Mouse (Mus musculus): ENCODE measurements at regions not wholly inside any gene's neighbourhood (a gene's known extent, or its start where the extent isn't known, plus 50 kb on each side); places are given as distances from the start of the nearest gene placed in this dataset.

- no peak for DNase-seq (ENCODE audit: low spot score in 2 of 2)
These were observed 205.2 kb downstream of the Gm11077 start for GRCm38 (mm10) chr6:140934286-140934685.

GRCm38 (mm10) chr6:140938025-140938424, 208.9 kb downstream of the Gm11077 start:
- no peak for DNase-seq (ENCODE audit: low spot score in 2 of 2)

- peak; percentile 13 to 39 for DNase-seq (ENCODE audit: low spot score in 2 of 2)
These were observed 217.6 kb downstream of the Gm11077 start for GRCm38 (mm10) chr6:140946720-140947119.

GRCm38 (mm10) chr6:140950483-140950882, 221.4 kb downstream of the Gm11077 start:
- no peak for DNase-seq (ENCODE audit: low spot score in 2 of 2)

DNA sequence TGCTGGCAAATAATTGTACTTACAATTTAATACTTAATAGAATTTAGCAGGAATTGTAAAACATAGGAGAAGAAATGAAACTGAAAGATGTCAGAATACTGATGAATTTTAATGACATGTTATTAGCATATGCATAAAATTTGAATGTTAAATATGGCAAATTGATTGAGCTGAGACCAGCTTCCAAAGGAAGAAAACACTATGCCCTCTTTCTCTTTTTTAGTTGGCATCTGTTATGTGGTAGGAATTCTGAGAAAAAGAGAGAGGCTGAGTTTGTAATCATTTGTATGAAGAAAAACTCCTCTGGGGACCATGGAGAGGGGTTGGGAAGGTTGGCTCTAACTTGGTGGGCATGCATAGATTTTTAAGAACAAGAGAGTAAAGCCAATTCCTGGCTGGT, 224.2 kb downstream of the Gm11077 start:
- no peak for DNase-seq (ENCODE audit: low spot score in 2 of 2)

- peak in 1 of 2 experiments; percentile 18 for DNase-seq (ENCODE audit: low spot score in 2 of 2)
These were observed 224.6 kb downstream of the Gm11077 start for GRCm38 (mm10) chr6:140953721-140954120.

GRCm38 (mm10) chr6:140955751-140956521, 226.9 kb downstream of the Gm11077 start:
- DNase-seq (ENCODE audit: low spot score in 2 of 2): no peak

DNA sequence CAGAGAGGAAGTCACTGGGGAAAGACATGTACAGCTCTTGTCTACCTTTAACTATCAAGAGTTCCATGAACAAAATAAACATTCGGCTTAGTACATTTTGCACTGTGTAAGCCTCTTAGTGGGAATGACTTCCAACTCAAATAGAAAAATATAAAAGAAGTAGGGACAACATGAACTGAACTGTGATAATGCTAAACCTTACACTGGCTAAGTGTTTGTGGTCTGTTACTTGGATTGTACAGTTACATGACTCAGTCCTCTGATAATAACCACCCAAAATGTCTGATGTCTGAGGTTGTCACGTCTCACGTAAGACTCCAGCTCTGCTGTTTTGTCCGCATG, 227.4 kb downstream of the Gm11077 start:
- DNase-seq (ENCODE audit: low spot score in 2 of 2): no peak

DNA sequence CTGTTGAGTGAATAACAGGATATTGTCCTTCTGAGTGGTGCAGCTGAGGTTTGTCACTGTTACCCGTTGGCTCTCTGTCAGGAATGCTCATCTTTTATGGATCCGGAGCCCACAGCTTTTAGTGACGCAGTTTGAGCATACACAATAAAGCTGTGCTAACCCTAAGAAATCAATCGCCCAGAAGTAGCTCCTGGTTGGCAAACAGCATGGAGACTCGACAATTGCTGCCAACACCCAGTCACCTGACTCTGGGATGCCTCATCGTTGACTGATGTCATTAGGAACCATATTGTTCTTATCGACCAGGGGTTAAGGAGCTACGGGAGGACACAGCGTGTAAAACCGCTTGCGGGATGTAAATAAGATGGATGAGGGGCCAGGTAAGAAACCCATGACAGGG, 232.9 kb downstream of the Gm11077 start:
- DNase-seq (ENCODE audit: low spot score in 2 of 2): no peak

GRCm38 (mm10) chr6:140962563-140962962, 233.5 kb downstream of the Gm11077 start:
- DNase-seq (ENCODE audit: low spot score in 2 of 2): no peak

DNA sequence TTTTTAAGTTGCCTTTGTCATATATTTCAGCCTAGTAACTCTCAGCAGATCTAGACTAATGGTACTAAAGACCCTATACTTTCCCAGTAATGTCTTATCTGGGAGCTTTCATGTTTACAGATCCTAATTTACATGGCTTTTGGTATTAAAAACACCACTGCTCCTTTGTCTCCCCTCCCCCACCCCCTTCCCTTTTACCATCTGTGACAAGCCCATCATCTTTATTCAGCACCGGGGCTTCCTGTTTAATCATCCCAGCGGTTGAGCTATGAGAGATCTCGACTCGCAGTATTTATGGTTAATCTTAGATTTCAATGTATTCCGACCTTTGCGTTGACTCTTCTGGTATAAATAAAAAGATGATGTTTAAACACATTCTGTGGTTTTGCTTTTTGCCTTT, 244.6 kb downstream of the Gm11077 start:
- no peak for DNase-seq (ENCODE audit: low spot score in 2 of 2)

DNA sequence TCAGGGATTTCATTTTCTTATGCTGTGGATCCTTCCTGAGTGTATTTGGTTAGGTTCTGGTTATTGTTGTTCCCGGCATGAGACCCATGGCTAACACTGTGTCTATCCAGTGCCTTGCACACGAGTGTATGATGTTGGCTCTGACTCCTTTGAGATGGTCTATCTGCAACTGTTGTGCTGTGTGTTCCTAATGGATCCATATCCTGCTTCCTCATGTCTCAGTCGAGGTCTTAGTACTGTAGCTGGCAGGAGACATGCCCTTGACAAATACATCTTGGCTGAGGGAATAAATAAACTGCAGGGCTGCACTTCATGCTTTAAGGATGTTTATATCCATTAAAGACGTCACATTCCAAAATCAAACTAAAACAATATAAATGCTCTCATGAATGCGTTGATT, 247.9 kb downstream of the Gm11077 start:
- DNase-seq (ENCODE audit: low spot score in 2 of 2): no peak

- no peak for DNase-seq (ENCODE audit: low spot score in 2 of 2)
These were observed 254.5 kb downstream of the Gm11077 start for GRCm38 (mm10) chr6:140983610-140984009.

DNA sequence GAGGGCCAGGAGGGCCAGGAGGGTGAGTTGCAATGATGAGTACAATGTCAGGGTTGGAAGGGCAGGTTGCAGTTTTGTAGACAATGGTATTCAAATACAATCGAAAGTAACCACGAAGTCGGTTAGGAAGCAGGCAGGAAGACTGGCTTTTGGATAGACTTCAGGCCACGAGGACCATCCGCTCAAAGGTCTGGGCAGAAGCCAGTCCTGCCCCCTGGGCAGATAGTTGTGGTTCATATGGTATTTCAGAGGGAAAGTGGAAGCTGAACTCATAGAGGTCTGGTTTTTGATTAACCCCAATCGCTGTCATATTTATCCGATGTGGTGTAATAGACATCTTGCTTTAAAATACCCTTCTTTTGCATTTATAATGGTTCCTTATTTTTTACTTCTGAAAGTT, 255.2 kb downstream of the Gm11077 start:
- DNase-seq (ENCODE audit: low spot score in 2 of 2): no peak

DNA sequence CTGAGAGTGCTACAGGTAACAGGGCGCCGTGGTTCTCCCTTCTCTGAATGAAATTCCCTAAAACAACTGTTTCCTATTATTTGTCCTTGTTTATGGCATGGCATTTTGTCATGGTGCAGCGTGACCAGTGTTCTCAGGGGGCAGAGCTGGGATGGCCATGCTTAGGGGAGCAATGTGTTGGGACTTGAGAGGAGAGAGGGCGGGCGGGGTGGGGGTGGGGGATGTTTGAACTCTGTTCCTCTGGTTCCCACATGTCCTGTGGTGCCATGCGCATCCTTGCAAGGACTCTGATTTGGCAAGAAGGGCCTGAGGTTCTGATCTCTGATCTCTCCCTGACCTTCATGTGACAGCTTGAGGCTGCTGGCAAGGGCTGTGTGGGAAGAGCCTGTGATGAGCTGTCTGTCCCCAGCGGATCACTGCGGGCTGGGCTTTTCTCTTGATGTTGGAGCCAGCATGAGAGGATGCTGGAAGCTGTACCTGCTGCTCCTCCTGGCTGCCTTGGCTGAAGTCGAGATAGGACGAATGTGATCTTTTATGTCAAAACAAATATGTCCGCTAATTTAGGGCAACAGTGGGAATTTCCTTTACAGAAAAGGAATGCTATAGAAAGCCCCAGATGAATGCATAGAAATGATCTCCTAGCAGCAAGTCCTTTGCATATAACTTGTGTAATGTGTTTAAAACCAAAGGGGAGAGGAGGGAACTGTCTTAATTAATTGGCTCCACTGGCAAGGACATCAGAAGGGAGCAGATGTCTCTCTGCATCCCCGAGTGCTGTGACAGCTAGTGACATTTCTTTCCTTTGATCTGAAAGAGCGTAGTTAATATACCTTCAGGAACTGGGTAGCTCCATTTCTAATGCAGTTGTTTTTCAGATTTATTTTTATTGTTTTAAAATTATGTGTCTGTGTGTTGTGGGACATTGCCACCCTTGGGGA, 255.2 kb upstream of the Pde3a start:
- no peak for DNase-seq (ENCODE audit: low spot score in 2 of 2)

DNA sequence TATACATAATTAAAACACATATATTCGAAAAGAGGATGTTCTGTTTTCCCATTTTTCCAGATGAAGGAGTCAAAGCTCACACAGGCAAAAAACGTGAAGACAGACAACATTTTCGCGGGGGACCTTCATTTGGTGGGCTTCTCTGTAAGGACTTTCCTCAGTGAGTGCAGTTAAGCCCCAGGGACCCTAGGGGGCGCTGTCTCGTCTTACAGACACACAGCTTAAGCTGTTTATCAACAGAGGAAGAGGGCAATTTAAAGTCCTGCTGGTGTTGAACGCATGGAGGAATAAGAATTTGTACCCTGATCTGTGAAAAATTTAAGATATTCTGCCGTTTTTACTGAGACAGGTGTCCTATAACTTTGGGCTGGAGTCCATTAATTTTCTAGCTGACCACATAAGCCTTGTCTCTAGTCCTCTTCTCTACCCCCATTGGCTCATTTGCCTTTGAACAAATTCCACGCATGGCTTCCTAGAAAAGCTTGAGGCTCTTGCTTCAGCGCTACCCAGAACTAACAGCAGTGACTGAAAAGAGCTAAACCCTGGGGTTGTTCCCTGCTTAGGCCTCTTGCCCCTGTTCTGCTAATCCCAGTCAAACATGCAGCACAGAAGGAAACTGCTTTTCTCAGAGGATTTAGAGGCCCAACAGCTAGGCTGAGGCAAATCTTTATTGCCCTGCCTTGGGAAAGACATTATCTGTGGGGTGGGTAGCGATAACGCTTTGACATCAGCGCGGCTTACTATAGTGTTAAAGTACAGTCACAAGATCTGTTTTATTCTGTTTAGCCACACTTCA, 253.5 kb upstream of the Pde3a start:
- DNase-seq (ENCODE audit: low spot score in 2 of 2): no peak

GRCm38 (mm10) chr6:140998069-140998468, 251.0 kb upstream of the Pde3a start:
- DNase-seq (ENCODE audit: low spot score in 2 of 2): no peak

DNA sequence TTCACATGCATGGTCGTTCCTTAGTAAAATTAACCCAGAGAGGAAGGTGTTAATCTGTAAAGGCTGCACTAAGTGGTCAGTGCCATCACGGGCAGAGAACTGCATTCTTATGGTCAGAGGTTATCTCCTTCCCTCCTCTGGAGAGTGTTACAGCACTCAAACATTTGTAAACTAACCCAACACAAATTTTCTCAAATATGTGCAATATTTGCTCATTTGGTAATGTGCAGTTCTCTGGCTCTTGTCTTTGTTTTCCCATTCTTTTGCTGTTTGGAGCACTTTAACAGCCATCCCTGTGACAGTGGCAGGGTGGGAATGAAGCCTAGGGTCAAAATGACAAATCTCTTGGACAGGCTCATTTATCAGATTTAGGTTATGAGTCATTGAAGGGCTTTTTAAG, 248.5 kb upstream of the Pde3a start:
- DNase-seq (ENCODE audit: low spot score in 2 of 2): no peak

DNA sequence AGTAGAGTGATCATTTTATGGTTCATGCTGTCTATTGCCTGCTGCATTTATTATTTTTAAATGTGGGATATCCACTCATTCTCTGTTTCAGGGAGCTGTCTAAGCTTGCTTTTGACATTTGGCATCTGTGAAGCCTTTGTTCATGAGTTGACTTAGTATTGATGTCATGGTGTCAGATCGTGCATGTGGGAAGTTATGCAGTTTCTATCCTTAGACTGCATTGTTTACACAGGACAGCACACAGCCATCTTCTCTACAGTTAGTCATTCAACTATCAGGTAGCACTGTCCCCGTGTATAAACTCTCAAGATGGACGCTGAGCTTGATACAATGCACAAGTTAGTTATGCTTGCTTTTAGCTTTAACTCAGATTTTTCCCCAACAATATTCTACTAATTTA, 247.8 kb upstream of the Pde3a start:
- DNase-seq (ENCODE audit: low spot score in 2 of 2): no peak

DNA sequence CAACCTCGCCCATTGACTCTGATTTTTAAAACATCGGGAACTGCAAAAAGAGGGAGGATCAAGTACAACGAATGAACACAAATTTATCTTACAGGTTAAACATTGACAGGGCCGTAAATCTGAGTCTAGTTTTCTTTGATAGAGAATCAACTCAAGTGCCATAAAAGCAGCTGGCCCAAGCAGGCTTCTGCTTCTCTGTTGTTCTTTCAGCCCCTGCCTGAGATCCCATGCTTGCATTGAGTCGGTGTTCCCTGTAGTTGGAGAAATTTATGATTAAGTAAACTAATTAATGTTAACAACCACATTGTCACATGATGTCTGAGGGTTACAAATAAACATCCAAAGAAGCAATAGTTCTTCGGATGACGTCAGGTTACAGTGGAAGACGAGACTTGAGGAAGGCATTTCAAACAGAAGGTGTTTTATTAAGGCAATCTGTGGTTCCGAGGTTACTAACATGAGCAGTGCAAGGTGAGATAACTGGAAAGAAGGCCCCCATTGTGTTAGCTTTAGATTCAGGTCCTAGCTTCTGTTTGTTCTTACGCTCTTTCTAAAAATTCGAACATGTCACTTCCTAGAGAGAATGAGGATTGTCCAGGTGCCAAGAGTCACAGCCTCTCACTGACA, 233.9 kb upstream of the Pde3a start:
- no peak for DNase-seq (ENCODE audit: low spot score in 2 of 2)

GRCm38 (mm10) chr6:141023501-141023900, 225.6 kb upstream of the Pde3a start:
- no peak for DNase-seq (ENCODE audit: low spot score in 2 of 2)

- no peak for DNase-seq (ENCODE audit: low spot score in 2 of 2)
These were observed 221.7 kb upstream of the Pde3a start for GRCm38 (mm10) chr6:141027353-141027752.

Data from left cerebral cortex, adult 9 months (tissue).